Mouse (Mus musculus): ENCODE measurements around the gene Churc1. TPM values are rescaled to one million over a fixed set of nuclear protein-coding genes. Genes with fewer than 3 reads are reported as not detected.

The Churc1 gene
- polyA plus RNA-seq, 1 experiment: 25.6 TPM

DNA sequence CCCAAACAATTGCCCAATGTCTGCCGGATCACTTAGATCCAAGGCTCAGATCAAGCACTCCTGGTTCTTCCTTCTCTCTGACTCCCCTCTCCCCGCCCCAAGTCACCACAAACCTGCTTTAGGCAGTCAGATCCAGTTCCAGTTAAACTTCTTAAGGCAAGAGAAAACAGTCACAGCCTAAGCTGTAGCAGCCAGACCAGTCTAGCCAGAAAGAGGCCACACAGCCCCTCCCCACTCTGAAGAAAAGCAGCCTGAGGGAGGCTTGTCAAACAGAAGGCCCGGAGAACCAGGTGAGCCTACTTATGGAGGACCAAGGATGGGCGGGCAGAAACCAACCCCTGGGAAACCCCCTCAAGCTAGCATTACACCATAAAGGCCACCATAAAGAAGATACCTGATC, 52.8 kb downstream of the Churc1 start:
- 89% methylated on average over 4 of the region's 4 CpGs for WGBS
- no peaks in the 10 kb centered on the region for H3K36me3 ChIP-seq (ENCODE audit: control insufficient read depth, insufficient read depth, low read length)
- no peak for DNase-seq (ENCODE audit: low read depth in 1 of 2, low spot score in 2 of 2)
- no peak overlapping the region for H3K4me3 ChIP-seq (ENCODE audit: extremely low read depth, insufficient read depth, insufficient read length)
- no peak for TF ChIP-seq POLR2A (IDR thresholded peaks at IDR 0.05; ENCODE audit: low read depth, low read length)
- TF ChIP-seq CTCF (IDR thresholded peaks at IDR 0.05; ENCODE audit: extremely low read depth, insufficient read depth, insufficient read length, insufficient replicate concordance): no peak
- no peak overlapping the region for H3K27ac ChIP-seq (ENCODE audit: insufficient read depth, low read length)
- peaks cover 7% of the 10 kb centered on the region for H3K27me3 ChIP-seq (ENCODE audit: control insufficient read depth, insufficient read depth, low read length)
- H3K4me1 ChIP-seq (ENCODE audit: control insufficient read depth, insufficient read depth, insufficient read length): no peaks in the 10 kb centered on the region; the same call in 1 of the 2 replicates

GRCm38 (mm10) chr12:76818908-76819307, 53.6 kb downstream of the Churc1 start:
- peaks cover 7% of the 10 kb centered on the region for H3K27me3 ChIP-seq (ENCODE audit: control insufficient read depth, insufficient read depth, low read length)
- 92% methylated on average over 9 of the region's 9 CpGs for WGBS

DNA sequence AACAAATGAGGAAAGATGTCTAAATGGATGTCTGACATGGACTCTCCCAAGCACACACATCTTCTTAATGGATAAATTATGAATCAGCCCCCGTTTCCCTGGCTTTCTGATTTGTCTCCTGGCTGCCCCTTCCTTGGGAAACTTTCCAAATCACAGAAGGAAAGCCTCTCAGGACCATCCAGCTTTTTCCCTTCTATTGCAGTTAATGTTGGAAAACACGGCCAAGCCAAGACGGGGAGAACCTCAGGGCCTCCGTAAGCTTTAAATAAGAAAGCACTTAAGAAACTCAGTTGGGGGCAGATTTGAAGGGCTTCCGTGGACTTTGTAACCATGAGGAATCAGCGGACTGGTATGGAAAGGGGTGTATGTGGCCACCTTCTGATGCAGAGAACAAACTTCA, 54.5 kb downstream of the Churc1 start:
- no peaks in the 10 kb centered on the region for H3K36me3 ChIP-seq (ENCODE audit: control insufficient read depth, insufficient read depth, low read length)
- no peak overlapping the region for H3K27ac ChIP-seq (ENCODE audit: insufficient read depth, low read length)
- TF ChIP-seq POLR2A (IDR thresholded peaks at IDR 0.05; ENCODE audit: low read depth, low read length) (no peak), CTCF (IDR thresholded peaks at IDR 0.05; ENCODE audit: extremely low read depth, insufficient read depth, insufficient read length, insufficient replicate concordance) (no peak)
- H3K4me1 ChIP-seq (ENCODE audit: control insufficient read depth, insufficient read depth, insufficient read length): no peaks in the 10 kb centered on the region; the same call in 1 of the 2 replicates
- H3K27me3 ChIP-seq (ENCODE audit: control insufficient read depth, insufficient read depth, low read length): peaks cover 7% of the 10 kb centered on the region
- no peak overlapping the region for H3K4me3 ChIP-seq (ENCODE audit: extremely low read depth, insufficient read depth, insufficient read length)
- no peak for DNase-seq (ENCODE audit: low read depth in 1 of 2, low spot score in 2 of 2)
- 85% methylated on average over 6 of the region's 6 CpGs for WGBS

More at GRCm38 (mm10) chr12:76818908-76819307, 53.6 kb downstream of the Churc1 start:
- H3K27ac ChIP-seq (ENCODE audit: insufficient read depth, low read length): no peak overlapping the region
- DNase-seq (ENCODE audit: low read depth in 1 of 2, low spot score in 2 of 2): no peak
- no peaks in the 10 kb centered on the region for H3K36me3 ChIP-seq (ENCODE audit: control insufficient read depth, insufficient read depth, low read length)
- H3K4me3 ChIP-seq (ENCODE audit: extremely low read depth, insufficient read depth, insufficient read length): no peak overlapping the region
- H3K4me1 ChIP-seq (ENCODE audit: control insufficient read depth, insufficient read depth, insufficient read length): no peaks in the 10 kb centered on the region; the same call in 1 of the 2 replicates
- TF ChIP-seq POLR2A (IDR thresholded peaks at IDR 0.05; ENCODE audit: low read depth, low read length) (no peak), CTCF (IDR thresholded peaks at IDR 0.05; ENCODE audit: extremely low read depth, insufficient read depth, insufficient read length, insufficient replicate concordance) (no peak)

DNA sequence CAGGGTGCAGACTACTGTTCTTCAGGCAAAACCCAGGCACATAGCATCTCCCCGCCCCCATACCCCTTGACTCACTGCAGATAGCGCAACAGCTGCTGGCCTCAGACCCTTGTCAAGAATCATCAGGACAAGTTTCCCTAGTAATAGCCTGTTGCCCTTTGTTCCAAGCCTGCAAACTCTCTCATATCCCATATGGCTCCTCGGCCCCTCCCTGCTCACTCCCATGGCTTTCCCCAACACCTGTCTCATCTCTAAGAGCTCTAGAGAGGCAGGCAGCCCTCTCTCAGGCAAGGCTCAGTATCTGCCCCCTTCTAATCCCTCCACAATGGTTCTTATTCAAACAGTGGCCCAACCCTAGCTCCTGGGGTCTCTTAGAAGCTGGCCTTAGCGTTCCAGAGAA, 55.3 kb downstream of the Churc1 start:
- TF ChIP-seq POLR2A (IDR thresholded peaks at IDR 0.05; ENCODE audit: low read depth, low read length) (no peak), CTCF (IDR thresholded peaks at IDR 0.05; ENCODE audit: extremely low read depth, insufficient read depth, insufficient read length, insufficient replicate concordance) (no peak)
- Histone ChIP-seq H3K4me1 (ENCODE audit: control insufficient read depth, insufficient read depth, insufficient read length) (no peaks in the 10 kb centered on the region; the same call in 1 of the 2 replicates), H3K4me3 (ENCODE audit: extremely low read depth, insufficient read depth, insufficient read length) (no peak overlapping the region), H3K36me3 (ENCODE audit: control insufficient read depth, insufficient read depth, low read length) (no peaks in the 10 kb centered on the region), H3K27me3 (ENCODE audit: control insufficient read depth, insufficient read depth, low read length) (peaks cover 7% of the 10 kb centered on the region), H3K27ac (ENCODE audit: insufficient read depth, low read length) (no peak overlapping the region)
- no peak for DNase-seq (ENCODE audit: low read depth in 1 of 2, low spot score in 2 of 2)
- WGBS: 83% methylated on average over 4 of the region's 4 CpGs

DNA sequence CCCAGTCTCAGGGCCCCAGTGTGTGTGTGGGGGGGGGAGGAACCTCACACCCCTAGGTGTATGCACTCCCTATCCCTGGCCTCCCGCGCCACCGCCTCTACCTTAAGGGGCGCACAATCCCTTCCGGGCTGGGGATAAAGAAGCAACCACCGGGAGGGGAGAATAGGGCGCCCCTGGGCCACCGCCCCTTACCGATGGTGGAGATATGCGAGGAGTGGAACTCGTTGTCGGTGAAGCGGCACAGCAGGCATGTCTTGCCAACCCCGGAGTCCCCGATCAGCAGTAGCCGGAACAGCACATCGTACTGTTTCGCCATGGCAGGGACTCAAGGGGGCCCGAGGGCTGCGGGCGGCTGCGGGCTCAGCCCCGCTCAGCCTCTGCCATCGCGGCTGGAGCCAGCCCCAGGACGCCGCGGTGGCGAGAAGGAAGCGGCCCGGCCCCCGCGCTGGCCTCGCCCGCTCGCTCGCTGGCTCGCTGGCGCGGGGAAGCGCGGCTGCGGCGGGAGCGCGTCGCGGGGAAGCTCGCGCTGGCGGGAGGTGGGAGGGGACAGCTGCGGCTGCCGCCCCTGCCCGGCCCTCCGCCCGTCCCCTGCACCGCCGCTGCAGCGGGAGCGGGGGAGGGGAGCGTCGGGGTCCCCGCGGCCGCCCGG, 56.8 kb downstream of the Churc1 start:
- TF ChIP-seq POLR2A (IDR thresholded peaks at IDR 0.05; ENCODE audit: low read depth, low read length): no peak
- TF ChIP-seq CTCF (IDR thresholded peaks at IDR 0.05; ENCODE audit: extremely low read depth, insufficient read depth, insufficient read length, insufficient replicate concordance): no peak
- no peaks in the 10 kb centered on the region; the same call in 1 of the 2 replicates for H3K4me1 ChIP-seq (ENCODE audit: control insufficient read depth, insufficient read depth, insufficient read length)
- no peaks in the 10 kb centered on the region for H3K36me3 ChIP-seq (ENCODE audit: control insufficient read depth, insufficient read depth, low read length)
- DNase-seq (ENCODE audit: low read depth in 1 of 2, low spot score in 2 of 2): no peak
- WGBS: 3% methylated on average over 55 of the region's 66 CpGs
- peak overlapping the region; percentile 38; the same call in 1 of the 2 replicates for H3K4me3 ChIP-seq (ENCODE audit: extremely low read depth, insufficient read depth, insufficient read length)
- H3K27me3 ChIP-seq (ENCODE audit: control insufficient read depth, insufficient read depth, low read length): peaks cover 7% of the 10 kb centered on the region
- no peak overlapping the region for H3K27ac ChIP-seq (ENCODE audit: insufficient read depth, low read length)

GRCm38 (mm10) chr12:76822651-76823041, 57.3 kb downstream of the Churc1 start, which contains the start of gene Rab15:
Rab15 (minus strand) TSS chr12:76822908.
- TF ChIP-seq POLR2A (IDR thresholded peaks at IDR 0.05; ENCODE audit: low read depth, low read length) (no peak), CTCF (IDR thresholded peaks at IDR 0.05; ENCODE audit: extremely low read depth, insufficient read depth, insufficient read length, insufficient replicate concordance) (no peak)
- WGBS: 9% methylated on average over 17 of the region's 17 CpGs
- Histone ChIP-seq H3K4me3 (ENCODE audit: extremely low read depth, insufficient read depth, insufficient read length) (peak within 1 kb of the TSS; percentile 38; the same call in 1 of the 2 replicates), H3K27me3 (ENCODE audit: control insufficient read depth, insufficient read depth, low read length) (peaks cover 7% of the 10 kb centered on the region), H3K4me1 (ENCODE audit: control insufficient read depth, insufficient read depth, insufficient read length) (no peaks in the 10 kb centered on the region; the same call in 1 of the 2 replicates), H3K27ac (ENCODE audit: insufficient read depth, low read length) (no peak within 1 kb of the TSS), H3K36me3 (ENCODE audit: control insufficient read depth, insufficient read depth, low read length) (no peaks in the 10 kb centered on the region)
- DNase-seq (ENCODE audit: low read depth in 1 of 2, low spot score in 2 of 2): no peak

DNA sequence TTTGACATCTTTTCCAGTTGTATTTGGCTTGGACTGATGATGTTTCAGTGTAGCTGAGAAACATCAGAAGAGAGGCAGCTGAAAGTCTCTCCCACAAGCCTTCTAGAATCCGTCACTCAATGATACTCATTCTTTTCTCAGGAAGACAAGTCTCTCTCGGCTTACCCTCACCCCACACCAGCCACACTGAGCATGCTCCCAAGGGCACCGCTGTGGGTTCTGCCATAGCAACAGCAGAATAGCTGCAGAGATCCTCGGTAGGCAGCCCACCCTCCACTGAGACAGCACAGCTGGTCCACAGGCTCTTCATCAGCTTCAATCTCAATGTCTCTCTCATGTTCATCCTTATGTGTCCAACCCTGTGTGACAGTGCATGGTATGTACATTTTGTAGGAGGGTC, 59.9 kb downstream of the Churc1 start:
- no peak overlapping the region for H3K4me3 ChIP-seq (ENCODE audit: extremely low read depth, insufficient read depth, insufficient read length)
- H3K36me3 ChIP-seq (ENCODE audit: control insufficient read depth, insufficient read depth, low read length): no peaks in the 10 kb centered on the region
- no peak for TF ChIP-seq CTCF (IDR thresholded peaks at IDR 0.05; ENCODE audit: extremely low read depth, insufficient read depth, insufficient read length, insufficient replicate concordance)
- no peak for TF ChIP-seq POLR2A (IDR thresholded peaks at IDR 0.05; ENCODE audit: low read depth, low read length)
- no peak overlapping the region for H3K27ac ChIP-seq (ENCODE audit: insufficient read depth, low read length)
- 74% methylated on average over 4 of the region's 4 CpGs for WGBS
- DNase-seq (ENCODE audit: low read depth in 1 of 2, low spot score in 2 of 2): no peak
- H3K27me3 ChIP-seq (ENCODE audit: control insufficient read depth, insufficient read depth, low read length): peaks cover 7% of the 10 kb centered on the region
- no peaks in the 10 kb centered on the region; the same call in 1 of the 2 replicates for H3K4me1 ChIP-seq (ENCODE audit: control insufficient read depth, insufficient read depth, insufficient read length)
